Mouse (Mus musculus): ENCODE data around the gene Pxn. TPM values are rescaled to one million over a fixed set of nuclear protein-coding genes. Genes with fewer than 3 reads are reported as not detected.

Pxn gene
- polyA plus RNA-seq, 1 experiment from 2014 or later, result 23.4 TPM

GRCm38 (mm10) chr5:115525416-115525815, 18.9 kb downstream of the Pxn start:
- 86% methylated on average over 4 of the region's 4 CpGs for WGBS
- peaks cover 35% of the 10 kb centered on the region for H3K4me1 ChIP-seq (replicated peaks)
- H3K36me3 ChIP-seq, result peaks cover 3% of the 10 kb centered on the region; the same call in 1 of the 2 replicates
- H3K27ac ChIP-seq, result no peak overlapping the region; the same call in 1 of the 2 replicates
- H3K4me2 ChIP-seq, result no peak overlapping the region
- no peak overlapping the region for H3K4me3 ChIP-seq
- no peaks in the 10 kb centered on the region for H3K27me3 ChIP-seq
- H3K9ac ChIP-seq, result peak overlapping the region; percentile 43; the same call in 1 of the 2 replicates
- no peak for ATAC-seq (ENCODE audit: low FRiP score)
- H3K9me3 ChIP-seq, result no peaks in the 10 kb centered on the region

- H3K9ac ChIP-seq, result peak overlapping the region; percentile 43; the same call in 1 of the 2 replicates
- H3K4me2 ChIP-seq, result no peak overlapping the region
- peaks cover 40% of the 10 kb centered on the region for H3K4me1 ChIP-seq (replicated peaks)
- 0 out of 2 replicates have a peak, but pooled peaks cover under 1% of the 10 kb centered on the region for H3K36me3 ChIP-seq
- no peaks in the 10 kb centered on the region for H3K27me3 ChIP-seq
- no peak for ATAC-seq (ENCODE audit: low FRiP score)
- 90% methylated on average over 9 of the region's 9 CpGs for WGBS
- no peak overlapping the region for H3K27ac ChIP-seq
- H3K9me3 ChIP-seq, result no peaks in the 10 kb centered on the region
- no peak overlapping the region for H3K4me3 ChIP-seq
These were observed 19.5 kb downstream of the Pxn start for GRCm38 (mm10) chr5:115525943-115526342.

- 89% methylated on average over 17 of the region's 17 CpGs for WGBS
- no peak overlapping the region for H3K4me2 ChIP-seq
- no peak for ATAC-seq (ENCODE audit: low FRiP score)
- H3K4me1 ChIP-seq (replicated peaks), result peaks cover 47% of the 10 kb centered on the region
- H3K4me3 ChIP-seq, result no peak overlapping the region
- H3K27ac ChIP-seq, result no peak overlapping the region
- no peaks in the 10 kb centered on the region for H3K9me3 ChIP-seq
- H3K27me3 ChIP-seq, result no peaks in the 10 kb centered on the region
- H3K9ac ChIP-seq, result no peak overlapping the region
- no peaks in the 10 kb centered on the region for H3K36me3 ChIP-seq
These were observed 20.2 kb downstream of the Pxn start for GRCm38 (mm10) chr5:115526456-115527202.

- 88% methylated on average over 5 of the region's 5 CpGs for WGBS
- no peak overlapping the region for H3K27ac ChIP-seq
- no peak overlapping the region for H3K4me2 ChIP-seq
- no peak overlapping the region for H3K9ac ChIP-seq
- no peaks in the 10 kb centered on the region for H3K36me3 ChIP-seq
- H3K27me3 ChIP-seq, result no peaks in the 10 kb centered on the region
- no peaks in the 10 kb centered on the region for H3K9me3 ChIP-seq
- no peak for ATAC-seq (ENCODE audit: low FRiP score)
- H3K4me1 ChIP-seq (replicated peaks), result peaks cover 60% of the 10 kb centered on the region
- H3K4me3 ChIP-seq, result no peak overlapping the region
These were observed 21.7 kb downstream of the Pxn start for GRCm38 (mm10) chr5:115528128-115528527.

GRCm38 (mm10) chr5:115529364-115529741, 22.9 kb downstream of the Pxn start:
- 0 out of 2 replicates have a peak overlapping the region, but pooled peaks have one; percentile 15 for H3K9ac ChIP-seq
- H3K27me3 ChIP-seq, result no peaks in the 10 kb centered on the region
- no peak overlapping the region for H3K4me3 ChIP-seq
- H3K4me1 ChIP-seq (replicated peaks), result peaks cover 62% of the 10 kb centered on the region
- no peak for ATAC-seq (ENCODE audit: low FRiP score)
- no peak overlapping the region for H3K4me2 ChIP-seq
- H3K27ac ChIP-seq, result peak overlapping the region; percentile 46; the same call in 1 of the 2 replicates
- no peaks in the 10 kb centered on the region for H3K36me3 ChIP-seq
- H3K9me3 ChIP-seq, result no peaks in the 10 kb centered on the region
- 82% methylated on average over 8 of the region's 8 CpGs for WGBS

- Histone ChIP-seq H3K9me3 (no peaks in the 10 kb centered on the region), H3K4me3 (no peak overlapping the region), H3K4me1 (replicated peaks) (peaks cover 62% of the 10 kb centered on the region), H3K27ac (peak overlapping the region; percentile 46), H3K36me3 (no peaks in the 10 kb centered on the region), H3K4me2 (no peak overlapping the region), H3K9ac (0 out of 2 replicates have a peak overlapping the region, but pooled peaks have one; percentile 15), H3K27me3 (no peaks in the 10 kb centered on the region)
- ATAC-seq (ENCODE audit: low FRiP score), result no peak
- WGBS, result 74% methylated on average over 7 of the region's 7 CpGs
These were observed 23.4 kb downstream of the Pxn start for GRCm38 (mm10) chr5:115529742-115530446.

GRCm38 (mm10) chr5:115530447-115530809, 24.0 kb downstream of the Pxn start:
- no peak for ATAC-seq (ENCODE audit: low FRiP score)
- H3K27me3 ChIP-seq, result no peaks in the 10 kb centered on the region
- H3K9ac ChIP-seq, result peak overlapping the region; percentile 60; the same call in 1 of the 2 replicates
- peak overlapping the region; percentile 46 for H3K27ac ChIP-seq
- peaks cover 66% of the 10 kb centered on the region for H3K4me1 ChIP-seq (replicated peaks)
- no peaks in the 10 kb centered on the region for H3K36me3 ChIP-seq
- no peak overlapping the region for H3K4me3 ChIP-seq
- H3K4me2 ChIP-seq, result no peak overlapping the region
- 75% methylated on average over 8 of the region's 8 CpGs for WGBS
- no peaks in the 10 kb centered on the region for H3K9me3 ChIP-seq

GRCm38 (mm10) chr5:115531671-115532270, 25.3 kb downstream of the Pxn start:
- Histone ChIP-seq H3K27ac (peak overlapping the region; percentile 69), H3K9ac (peak overlapping the region; percentile 60), H3K4me3 (no peak overlapping the region), H3K9me3 (no peaks in the 10 kb centered on the region), H3K27me3 (no peaks in the 10 kb centered on the region), H3K4me2 (no peak overlapping the region), H3K36me3 (no peaks in the 10 kb centered on the region), H3K4me1 (replicated peaks) (peaks cover 64% of the 10 kb centered on the region)
- WGBS, result 56% methylated on average over 18 of the region's 18 CpGs
- peak; percentile 50 for ATAC-seq (ENCODE audit: low FRiP score)

GRCm38 (mm10) chr5:115534290-115534731, 27.8 kb downstream of the Pxn start:
- H3K36me3 ChIP-seq, result no peaks in the 10 kb centered on the region
- H3K27ac ChIP-seq, result no peak overlapping the region
- H3K27me3 ChIP-seq, result no peaks in the 10 kb centered on the region
- ATAC-seq (ENCODE audit: low FRiP score), result no peak
- no peaks in the 10 kb centered on the region for H3K9me3 ChIP-seq
- H3K9ac ChIP-seq, result no peak overlapping the region
- peaks cover 74% of the 10 kb centered on the region for H3K4me1 ChIP-seq (replicated peaks)
- H3K4me2 ChIP-seq, result no peak overlapping the region
- WGBS, result 30% methylated on average over 16 of the region's 16 CpGs
- H3K4me3 ChIP-seq, result no peak overlapping the region

- Histone ChIP-seq H3K4me3 (no peak overlapping the region), H3K9me3 (no peaks in the 10 kb centered on the region), H3K27ac (no peak overlapping the region), H3K27me3 (no peaks in the 10 kb centered on the region), H3K4me2 (no peak overlapping the region), H3K9ac (no peak overlapping the region), H3K4me1 (replicated peaks) (peaks cover 69% of the 10 kb centered on the region), H3K36me3 (no peaks in the 10 kb centered on the region)
- 61% methylated on average over 8 of the region's 8 CpGs for WGBS
- no peak for ATAC-seq (ENCODE audit: low FRiP score)
These were observed 28.4 kb downstream of the Pxn start for GRCm38 (mm10) chr5:115534856-115535255.

- H3K27me3 ChIP-seq, result no peaks in the 10 kb centered on the region
- peaks cover 61% of the 10 kb centered on the region for H3K4me1 ChIP-seq (replicated peaks)
- H3K4me2 ChIP-seq, result no peak overlapping the region
- H3K9ac ChIP-seq, result no peak overlapping the region
- ATAC-seq (ENCODE audit: low FRiP score), result no peak
- no peak overlapping the region for H3K4me3 ChIP-seq
- no peak overlapping the region for H3K27ac ChIP-seq
- WGBS, result 29% methylated on average over 7 of the region's 7 CpGs
- no peaks in the 10 kb centered on the region for H3K36me3 ChIP-seq
- no peaks in the 10 kb centered on the region for H3K9me3 ChIP-seq
These were observed 29.2 kb downstream of the Pxn start for GRCm38 (mm10) chr5:115535635-115536034.

- Histone ChIP-seq H3K36me3 (no peaks in the 10 kb centered on the region), H3K4me1 (replicated peaks) (peaks cover 50% of the 10 kb centered on the region), H3K4me3 (no peak overlapping the region), H3K4me2 (0 out of 2 replicates have a peak overlapping the region, but pooled peaks have one; percentile 13), H3K9me3 (no peaks in the 10 kb centered on the region), H3K9ac (0 out of 2 replicates have a peak overlapping the region, but pooled peaks have one; percentile 9), H3K27me3 (no peaks in the 10 kb centered on the region), H3K27ac (peak overlapping the region; percentile 18; the same call in 1 of the 2 replicates)
- ATAC-seq (ENCODE audit: low FRiP score), result no peak
- WGBS, result 69% methylated on average over 13 of the region's 13 CpGs
These were observed 31.7 kb downstream of the Pxn start for GRCm38 (mm10) chr5:115538017-115538692.

Data from hindbrain, embryonic 13.5 days (tissue).